In genomic region chr7:43554550-43554949, GRCm38 (mm10) we compare ENCODE assay signal across 11 mouse cellular contexts. TPM values are rescaled to one million over a fixed set of nuclear protein-coding genes. Genes with fewer than 3 reads are reported as not detected.
DNase-seq lines count a peak whose midpoint lies in the region; ATAC-seq and TF ChIP-seq lines count a peak whose summit lies in the region.
"Had no signal": no experiment of that assay in that cellular context is flagged by ENCODE, and none has a peak within 500 bp of the region (broad histone marks: within the 10 kb centered on the region; RNA-seq: fewer than 3 reads in every experiment).

No protein-coding gene starts in this region.

- H3K27me3 ChIP-seq in liver, postnatal 0 days (ENCODE audit: insufficient read depth, low read length), result no peaks in the 10 kb centered on the region
- H3K27me3 ChIP-seq in liver, embryonic 12.5 days (replicated peaks), result no peaks in the 10 kb centered on the region
- H3K27me3 ChIP-seq in embryonic facial prominence, embryonic 10.5 days (replicated peaks; ENCODE audit: low read depth, poor library complexity, severe bottlenecking), result no peaks in the 10 kb centered on the region
- H3K27me3 ChIP-seq in forebrain, embryonic 14.5 days (replicated peaks; ENCODE audit: control insufficient read depth, insufficient read depth, low read length), result no peaks in the 10 kb centered on the region

- WGBS in liver, postnatal 0 days (ENCODE audit: insufficient replicate concordance), result 23% methylated on average over 3 of the region's 3 CpGs
- 10% methylated on average over 3 of the region's 3 CpGs for WGBS in liver, embryonic 12.5 days (ENCODE audit: insufficient replicate concordance)
- WGBS in embryonic facial prominence, embryonic 10.5 days, result 47% methylated on average over 3 of the region's 3 CpGs
- 79% methylated on average over 3 of the region's 3 CpGs for WGBS in forebrain, embryonic 14.5 days

- H3K36me3 ChIP-seq in liver, postnatal 0 days (replicated peaks; ENCODE audit: insufficient read depth, low read length), result no peaks in the 10 kb centered on the region
- no peaks in the 10 kb centered on the region for H3K36me3 ChIP-seq in liver, embryonic 12.5 days
- H3K36me3 ChIP-seq in embryonic facial prominence, embryonic 10.5 days (replicated peaks), result no peaks in the 10 kb centered on the region
- H3K36me3 ChIP-seq in forebrain, embryonic 14.5 days (ENCODE audit: control insufficient read depth, insufficient read depth, low read length), result no peaks in the 10 kb centered on the region
- H3K36me3 ChIP-seq: midbrain, embryonic 10.5 days had no signal

- H3K27ac ChIP-seq in liver, postnatal 0 days (ENCODE audit: low read depth), result no peak overlapping the region
- no peak overlapping the region for H3K27ac ChIP-seq in liver, embryonic 12.5 days
- H3K27ac ChIP-seq in embryonic facial prominence, embryonic 10.5 days (replicated peaks), result no peak overlapping the region; the same call in 1 of the 2 replicates
- H3K27ac ChIP-seq in forebrain, embryonic 14.5 days (ENCODE audit: low read depth, low read length), result no peak overlapping the region
- H3K27ac ChIP-seq: hindbrain, embryonic 14.5 days; midbrain, embryonic 10.5 days had no signal

- H3K9ac ChIP-seq in liver, postnatal 0 days (replicated peaks), result no peak overlapping the region
- no peak overlapping the region for H3K9ac ChIP-seq in liver, embryonic 12.5 days
- H3K9ac ChIP-seq in forebrain, embryonic 14.5 days (ENCODE audit: low read length), result no peak overlapping the region
- H3K9ac ChIP-seq: hindbrain, embryonic 14.5 days had no signal

- ATAC-seq in liver, postnatal 0 days, result peak; percentile 36; the same call in 1 of the 2 replicates
- ATAC-seq in liver, embryonic 12.5 days, result no peak
- no peak for ATAC-seq in forebrain, embryonic 14.5 days

- TF ChIP-seq EP300 in liver, postnatal 0 days (IDR thresholded peaks at IDR 0.05; ENCODE audit: low read depth), result no peak

- no peak for DNase-seq in liver, postnatal 0 days
- peak; percentile 25 for DNase-seq in embryonic facial prominence, embryonic 10.5 days (ENCODE audit: low spot score)
- DNase-seq in heart, adult 9 months (ENCODE audit: low spot score in 2 of 2), result peak; percentile 61 to 75
- DNase-seq in layer of hippocampus, postnatal 10 days (ENCODE audit: low spot score in 2 of 2), result no peak
- no peak for DNase-seq in forebrain, embryonic 14.5 days (ENCODE audit: low spot score)
- no peak for DNase-seq in cerebellum, postnatal 4 days (ENCODE audit: low spot score in 2 of 2)
- DNase-seq: thymus, adult 2 months had no signal

- H3K4me3 ChIP-seq in liver, postnatal 0 days (ENCODE audit: low read depth, low read length), result no peak overlapping the region
- no peak overlapping the region for H3K4me3 ChIP-seq in liver, embryonic 12.5 days
- H3K4me3 ChIP-seq in embryonic facial prominence, embryonic 10.5 days, result no peak overlapping the region
- H3K4me3 ChIP-seq in forebrain, embryonic 14.5 days (ENCODE audit: low read depth, low read length), result no peak overlapping the region
- H3K4me3 ChIP-seq: midbrain, embryonic 10.5 days had no signal

- no peak overlapping the region for H3K4me2 ChIP-seq in liver, postnatal 0 days (ENCODE audit: low read depth, low read length)
- H3K4me2 ChIP-seq in liver, embryonic 12.5 days, result no peak overlapping the region
- H3K4me2 ChIP-seq in forebrain, embryonic 14.5 days (ENCODE audit: low read length), result no peak overlapping the region
- H3K4me2 ChIP-seq: hindbrain, embryonic 14.5 days had no signal

- H3K4me1 ChIP-seq in liver, postnatal 0 days (ENCODE audit: insufficient read depth), result no peaks in the 10 kb centered on the region; the same call in 1 of the 2 replicates
- no peaks in the 10 kb centered on the region for H3K4me1 ChIP-seq in liver, embryonic 12.5 days
- peaks cover 7% of the 10 kb centered on the region for H3K4me1 ChIP-seq in embryonic facial prominence, embryonic 10.5 days
- H3K4me1 ChIP-seq in forebrain, embryonic 14.5 days (ENCODE audit: control insufficient read depth, insufficient read depth, low read length), result no peaks in the 10 kb centered on the region
- H3K4me1 ChIP-seq: midbrain, embryonic 10.5 days had no signal

- no peaks in the 10 kb centered on the region for H3K9me3 ChIP-seq in liver, postnatal 0 days (ENCODE audit: low read length)
- H3K9me3 ChIP-seq in liver, embryonic 12.5 days (replicated peaks), result no peaks in the 10 kb centered on the region
- no peaks in the 10 kb centered on the region for H3K9me3 ChIP-seq in embryonic facial prominence, embryonic 10.5 days
- H3K9me3 ChIP-seq in forebrain, embryonic 14.5 days (replicated peaks; ENCODE audit: control insufficient read depth, low read length), result no peaks in the 10 kb centered on the region
- H3K9me3 ChIP-seq: midbrain, embryonic 10.5 days had no signal

- TF ChIP-seq CTCF in liver, postnatal 0 days (IDR thresholded peaks at IDR 0.05; ENCODE audit: low read depth), result no peak

RNA-seq across cellular contexts. Expression of gene Zfp658, which starts 7.5 kb away (rescaled TPM):
- polyA plus RNA-seq in liver, postnatal 0 days (2015; fragmentation: Nextera tagmentation; extraction: Ambion mirVana), result 0.14 and 0.26 TPM in 2 replicates
- 0.46 and 0.56 TPM in 2 replicates for polyA plus RNA-seq in liver, embryonic 12.5 days (2016; fragmentation: Nextera tagmentation; extraction: Ambion mirVana)
- polyA plus RNA-seq in embryonic facial prominence, embryonic 10.5 days (2016; fragmentation: Nextera tagmentation; extraction: Ambion mirVana), result 5.4 and 6.2 TPM in 2 replicates
- 1 to 10 TPM; 6.4 to 6.5 TPM for total RNA-seq in layer of hippocampus, postnatal 10 days (2021)
- polyA plus RNA-seq in forebrain, embryonic 14.5 days (2014; fragmentation: Nextera tagmentation; extraction: Ambion mirVana), result 7.6 and 9.0 TPM in 2 replicates

RNA-seq across cellular contexts. Expression of gene Cd33, which starts 10.3 kb away (rescaled TPM):
- 3.9 and 5.1 TPM in 2 replicates for polyA plus RNA-seq in liver, postnatal 0 days (2015; fragmentation: Nextera tagmentation; extraction: Ambion mirVana)
- polyA plus RNA-seq in liver, embryonic 12.5 days (2016; fragmentation: Nextera tagmentation; extraction: Ambion mirVana), result 1.5 and 1.6 TPM in 2 replicates
- 0.39 and 0.51 TPM in 2 replicates for polyA plus RNA-seq in embryonic facial prominence, embryonic 10.5 days (2016; fragmentation: Nextera tagmentation; extraction: Ambion mirVana)
- 1 to 10 TPM; 5.5 to 8.4 TPM for total RNA-seq in layer of hippocampus, postnatal 10 days (2021)
- 0.61 and 1.2 TPM in 2 replicates for polyA plus RNA-seq in forebrain, embryonic 14.5 days (2014; fragmentation: Nextera tagmentation; extraction: Ambion mirVana)

RNA-seq across cellular contexts. Expression of gene Zfp719, which starts 24.9 kb away (rescaled TPM):
- 1.3 TPM in 2 replicates for polyA plus RNA-seq in liver, postnatal 0 days (2015; fragmentation: Nextera tagmentation; extraction: Ambion mirVana)
- 3.4 and 3.5 TPM in 2 replicates for polyA plus RNA-seq in liver, embryonic 12.5 days (2016; fragmentation: Nextera tagmentation; extraction: Ambion mirVana)
- polyA plus RNA-seq in embryonic facial prominence, embryonic 10.5 days (2016; fragmentation: Nextera tagmentation; extraction: Ambion mirVana), result 15.0 and 15.6 TPM in 2 replicates
- total RNA-seq in layer of hippocampus, postnatal 10 days (2021), result 10 to 100 TPM; 19.9 to 25.9 TPM
- 18.8 and 21.5 TPM in 2 replicates for polyA plus RNA-seq in forebrain, embryonic 14.5 days (2014; fragmentation: Nextera tagmentation; extraction: Ambion mirVana)

RNA-seq across cellular contexts. Expression of gene 4931406B18Rik, which starts 48.8 kb away (rescaled TPM):
- polyA plus RNA-seq in liver, postnatal 0 days (2015; fragmentation: Nextera tagmentation; extraction: Ambion mirVana), result not detected in 2 replicates
- not detected in 2 replicates for polyA plus RNA-seq in liver, embryonic 12.5 days (2016; fragmentation: Nextera tagmentation; extraction: Ambion mirVana)
- not detected in 2 replicates for polyA plus RNA-seq in embryonic facial prominence, embryonic 10.5 days (2016; fragmentation: Nextera tagmentation; extraction: Ambion mirVana)
- total RNA-seq in layer of hippocampus, postnatal 10 days (2021), result not detected
- polyA plus RNA-seq in forebrain, embryonic 14.5 days (2014; fragmentation: Nextera tagmentation; extraction: Ambion mirVana), result not detected in 2 replicates
- total RNA-seq: left cerebral cortex, postnatal 25 days had no signal
- polyA plus RNA-seq: midbrain, embryonic 10.5 days had no signal

RNA-seq across cellular contexts. Expression of gene Zfp819, which starts 52.4 kb away (rescaled TPM):
- polyA plus RNA-seq in liver, postnatal 0 days (2015; fragmentation: Nextera tagmentation; extraction: Ambion mirVana), result not detected in 2 replicates
- polyA plus RNA-seq in liver, embryonic 12.5 days (2016; fragmentation: Nextera tagmentation; extraction: Ambion mirVana), result not detected in 2 replicates
- 1.1 and 1.4 TPM in 2 replicates for polyA plus RNA-seq in embryonic facial prominence, embryonic 10.5 days (2016; fragmentation: Nextera tagmentation; extraction: Ambion mirVana)
- under 1 TPM in 1 of 2 experiments, not detected in 1; 0.36 TPM for total RNA-seq in layer of hippocampus, postnatal 10 days (2021)
- polyA plus RNA-seq in forebrain, embryonic 14.5 days (2014; fragmentation: Nextera tagmentation; extraction: Ambion mirVana), result 0.47 and 0.53 TPM in 2 replicates

Comparison
In these comparisons a context has a peak if more than half of its experiments do, and no peak if none do; other contexts are left out.
1. DNase-seq: peak in embryonic facial prominence, embryonic 10.5 days (single experiment) and heart, adult 9 months (2 of 2); none in liver, postnatal 0 days (single experiment), layer of hippocampus, postnatal 10 days (0 of 2), forebrain, embryonic 14.5 days (single experiment) and cerebellum, postnatal 4 days (0 of 2).